Mouse (Mus musculus): ENCODE measurements around the gene Col11a2. TPM values are rescaled to one million over a fixed set of nuclear protein-coding genes. Genes with fewer than 3 reads are reported as not detected.

The Col11a2 gene
- polyA plus RNA-seq (2012; rRNA removed), result 1.1 and 2.3 TPM in 2 replicates

GRCm38 (mm10) chr17:34038878-34039561, at the start of gene Col11a2:
Col11a2 (plus strand) TSS chr17:34039437.

GRCm38 (mm10) chr17:34000150-34000537, 39.1 kb upstream of the Col11a2 start, which contains the start of gene H2-K1:
H2-K1 (minus strand) TSS chr17:34000347.

GRCm38 (mm10) chr17:34024317-34024821, 14.9 kb upstream of the Col11a2 start, which contains the start of gene Ring1:
Ring1 (minus strand) TSS chr17:34024680.

GRCm38 (mm10) chr17:34027656-34028223, 11.5 kb upstream of the Col11a2 start, which contains the start of gene H2-Ke6:
H2-Ke6 (minus strand) TSS chr17:34028060.

GRCm38 (mm10) chr17:34031465-34032173, 7.6 kb upstream of the Col11a2 start, which contains the start of the genes Slc39a7 and Rxrb:
Slc39a7 (minus strand) TSS chr17:34031682.
Rxrb (plus strand) TSS chr17:34031812.

GRCm38 (mm10) chr17:34092197-34092875, 53.1 kb downstream of the Col11a2 start, which contains the start of gene H2-Oa:
H2-Oa (plus strand) TSS chr17:34092340.

Other genes starting within 250 kb of the Col11a2 start
- 19.7 and 19.8 TPM in 2 replicates for gene Kank3, start 228.9 kb upstream of the Col11a2 start, polyA plus RNA-seq (2012; rRNA removed)
- gene Rps28, start 214.9 kb upstream of the Col11a2 start, polyA plus RNA-seq (2012; rRNA removed), result 241 and 248 TPM in 2 replicates
- 233 and 376 TPM in 2 replicates for gene Ndufa7, start 214.9 kb upstream of the Col11a2 start, polyA plus RNA-seq (2012; rRNA removed)
- 13.4 and 44.6 TPM in 2 replicates for gene Cd320, start 196.3 kb upstream of the Col11a2 start, polyA plus RNA-seq (2012; rRNA removed)
- gene Gm7029, start 165.6 kb upstream of the Col11a2 start, polyA plus RNA-seq (2012; rRNA removed), result not detected in 2 replicates
- gene Kifc1, start 148.8 kb upstream of the Col11a2 start, polyA plus RNA-seq (2012; rRNA removed), result 2.8 and 3.9 TPM in 2 replicates
- gene Platr17, start 134.3 kb upstream of the Col11a2 start, polyA plus RNA-seq (2012; rRNA removed), result 0.18 and 0.26 TPM in 2 replicates
- 25.6 and 26.2 TPM in 2 replicates for gene Daxx, start 130.0 kb upstream of the Col11a2 start, polyA plus RNA-seq (2012; rRNA removed)
- 92.0 and 99.2 TPM in 2 replicates for gene Tapbp, start 123.5 kb upstream of the Col11a2 start, polyA plus RNA-seq (2012; rRNA removed)
- gene Zbtb22, start 123.5 kb upstream of the Col11a2 start, polyA plus RNA-seq (2012; rRNA removed), result 45.0 and 64.9 TPM in 2 replicates
- gene Rgl2, start 109.9 kb upstream of the Col11a2 start, polyA plus RNA-seq (2012; rRNA removed), result 89.5 and 105 TPM in 2 replicates
- 5.2 and 6.8 TPM in 2 replicates for gene Pfdn6, start 99.1 kb upstream of the Col11a2 start, polyA plus RNA-seq (2012; rRNA removed)
- 8.8 and 11.1 TPM in 2 replicates for gene Wdr46, start 98.8 kb upstream of the Col11a2 start, polyA plus RNA-seq (2012; rRNA removed)
- 16.9 and 20.2 TPM in 2 replicates for gene B3galt4, start 87.9 kb upstream of the Col11a2 start, polyA plus RNA-seq (2012; rRNA removed)
- 30.6 and 32.9 TPM in 2 replicates for gene Vps52, start 83.6 kb upstream of the Col11a2 start, polyA plus RNA-seq (2012; rRNA removed)
- gene Rps18, start 83.4 kb upstream of the Col11a2 start, polyA plus RNA-seq (2012; rRNA removed), result 111 and 142 TPM in 2 replicates
- gene H2-K1, start 39.1 kb upstream of the Col11a2 start, polyA plus RNA-seq (2012; rRNA removed), result 1,329 and 1,533 TPM in 2 replicates
- 16.2 and 20.2 TPM in 2 replicates for gene Ring1, start 14.8 kb upstream of the Col11a2 start, polyA plus RNA-seq (2012; rRNA removed)
- 42.2 and 91.2 TPM in 2 replicates for gene H2-Ke6, start 11.4 kb upstream of the Col11a2 start, polyA plus RNA-seq (2012; rRNA removed)
- 101 and 145 TPM in 2 replicates for gene Slc39a7, start 7.8 kb upstream of the Col11a2 start, polyA plus RNA-seq (2012; rRNA removed)
- 41.3 and 55.6 TPM in 2 replicates for gene Rxrb, start 7.6 kb upstream of the Col11a2 start, polyA plus RNA-seq (2012; rRNA removed)
- gene H2-Oa, start 52.9 kb downstream of the Col11a2 start, polyA plus RNA-seq (2012; rRNA removed), result 0.70 and 4.2 TPM in 2 replicates
- 11.1 and 18.4 TPM in 2 replicates for gene H2-DMa, start 80.1 kb downstream of the Col11a2 start, polyA plus RNA-seq (2012; rRNA removed)
- gene Brd2, start 83.2 kb downstream of the Col11a2 start, polyA plus RNA-seq (2012; rRNA removed), result 49.0 and 51.3 TPM in 2 replicates
- 1.7 and 3.5 TPM in 2 replicates for gene H2-DMb2, start 103.9 kb downstream of the Col11a2 start, polyA plus RNA-seq (2012; rRNA removed)
- gene H2-DMb1, start 113.6 kb downstream of the Col11a2 start, polyA plus RNA-seq (2012; rRNA removed), result 15.8 and 34.6 TPM in 2 replicates
- 9.8 and 12.1 TPM in 2 replicates for gene Tap1, start 148.1 kb downstream of the Col11a2 start, polyA plus RNA-seq (2012; rRNA removed)
- gene Psmb9, start 148.3 kb downstream of the Col11a2 start, polyA plus RNA-seq (2012; rRNA removed), result 13.9 and 19.6 TPM in 2 replicates
- gene Psmb8, start 158.3 kb downstream of the Col11a2 start, polyA plus RNA-seq (2012; rRNA removed), result 12.2 and 14.1 TPM in 2 replicates
- gene Tap2, start 164.1 kb downstream of the Col11a2 start, polyA plus RNA-seq (2012; rRNA removed), result 13.4 and 13.7 TPM in 2 replicates
- 0.40 and 0.88 TPM in 2 replicates for gene H2-Ob, start 199.5 kb downstream of the Col11a2 start, polyA plus RNA-seq (2012; rRNA removed)
- gene H2-Ab1, start 218.3 kb downstream of the Col11a2 start, polyA plus RNA-seq (2012; rRNA removed), result 153 and 391 TPM in 2 replicates
- gene H2-Aa, start 248.4 kb downstream of the Col11a2 start, polyA plus RNA-seq (2012; rRNA removed), result 56.6 and 93.6 TPM in 2 replicates